In the genomic region with DNA sequence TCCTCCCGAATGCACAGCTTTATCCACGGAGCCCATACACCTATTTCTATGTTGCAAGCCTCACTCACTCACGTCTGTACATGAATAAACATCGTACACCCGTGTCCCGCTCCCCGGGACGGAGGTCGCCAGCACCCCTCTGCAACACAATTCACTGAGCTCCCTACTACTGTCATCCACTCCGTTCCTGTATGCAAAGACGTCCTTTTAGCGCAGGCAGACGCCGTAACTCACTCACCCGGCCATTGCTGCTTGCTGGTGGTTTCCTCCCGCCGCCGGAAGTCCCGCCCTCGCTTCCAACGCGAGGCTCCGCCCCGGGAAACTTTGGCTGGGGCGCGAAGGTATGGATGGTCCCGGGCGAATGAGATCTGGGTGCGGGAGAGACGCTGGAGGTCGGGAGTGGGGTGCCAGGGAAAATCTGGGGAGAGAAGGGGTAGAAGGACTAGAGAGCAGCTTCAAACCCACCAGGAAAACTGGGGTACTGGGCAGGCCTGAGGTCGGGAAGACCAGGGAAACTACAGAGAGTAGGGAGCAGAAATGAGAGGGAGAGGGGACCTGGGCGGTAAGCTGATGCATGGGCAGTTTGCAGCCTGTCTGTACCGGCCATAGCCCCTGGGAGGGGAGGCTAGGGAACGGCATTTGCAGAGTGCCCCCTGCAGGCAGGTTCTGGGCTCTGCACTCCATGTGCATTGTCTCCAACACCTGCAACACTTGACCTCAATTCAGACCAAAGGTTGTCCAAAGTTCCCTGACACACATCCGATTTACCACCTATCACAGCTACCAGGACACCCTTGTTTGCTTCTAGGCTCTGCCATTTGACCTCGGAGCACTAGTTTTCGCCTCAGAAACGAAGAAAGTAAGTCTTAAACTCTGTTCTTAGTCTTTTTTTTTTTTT, we compare ENCODE assay signal across 8 mouse cellular contexts. TPM values are rescaled to one million over a fixed set of nuclear protein-coding genes. Genes with fewer than 3 reads are reported as not detected.
DNase-seq lines count a peak whose midpoint lies in the region; ATAC-seq and TF ChIP-seq lines count a peak whose summit lies in the region.

A gene (minus strand): TSS at position 284 of the 898 bp plus-strand sequence.

- dilution Hi-C loops in CH12.LX (cut with MboI; ENCODE audit: extremely low pct_ligation_motif_present, extremely low pct_unique_long_range_greater_than_20kb, low sequenced_read_pairs), result no loop called here

- H3K9ac ChIP-seq in CH12.LX (ENCODE audit: insufficient read depth, low read depth), result peak within 1 kb of the TSS; percentile 96
- peak within 1 kb of the TSS; percentile 87 for H3K9ac ChIP-seq in forebrain, embryonic 11.5 days (ENCODE audit: low read length)
- H3K9ac ChIP-seq in heart, embryonic 16.5 days (ENCODE audit: low read length), result peak within 1 kb of the TSS; percentile 92
- H3K9ac ChIP-seq in liver, embryonic 14.5 days (replicated peaks), result peak within 1 kb of the TSS; percentile 88
- H3K9ac ChIP-seq in stomach, embryonic 15.5 days, result peak within 1 kb of the TSS; percentile 77

- TF ChIP-seq POLR2A in CH12.LX (IDR thresholded peaks at IDR 0.05; ENCODE audit: low read depth, low read length), result peak; percentile 94

- H3K4me1 ChIP-seq in CH12.LX (ENCODE audit: control insufficient read depth in 1 of 2, insufficient read depth in 2 of 2), result peaks cover 8 to 23% of the 10 kb centered on the region in 2 experiments
- peaks cover 9% of the 10 kb centered on the region; the same call in 1 of the 2 replicates for H3K4me1 ChIP-seq in forebrain, embryonic 11.5 days (replicated peaks; ENCODE audit: control insufficient read depth, insufficient read depth, low read length)
- H3K4me1 ChIP-seq in heart, embryonic 16.5 days (ENCODE audit: control insufficient read depth, insufficient read depth, low read length), result peaks cover 8% of the 10 kb centered on the region
- H3K4me1 ChIP-seq in liver, embryonic 14.5 days (replicated peaks; ENCODE audit: control insufficient read depth in 2 of 2, insufficient read depth in 2 of 2, low read length in 1 of 2), result peaks cover 13 to 16% of the 10 kb centered on the region in 2 experiments
- peaks cover 6% of the 10 kb centered on the region for H3K4me1 ChIP-seq in stomach, embryonic 15.5 days

- TF ChIP-seq EP300 in CH12.LX (IDR thresholded peaks at IDR 0.05; ENCODE audit: low read length), result no peak
- TF ChIP-seq EP300 in liver, embryonic 14.5 days (IDR thresholded peaks at IDR 0.05; ENCODE audit: low read depth), result no peak

- TF ChIP-seq CTCF in CH12.LX (conservative IDR thresholded peaks at IDR 0.05 in 1 of 2, IDR thresholded peaks at IDR 0.05 in 1 of 2; ENCODE audit: low read depth in 2 of 2, low read length in 2 of 2), result peak; percentile 85 to 94
- TF ChIP-seq CTCF in liver, embryonic 14.5 days (IDR thresholded peaks at IDR 0.05; ENCODE audit: low read depth), result peak; percentile 97

- H3K79me2 ChIP-seq in CH12.LX (replicated peaks; ENCODE audit: control insufficient read depth, extremely low read depth, insufficient read depth, poor library complexity, severe bottlenecking), result no peaks in the 10 kb centered on the region

- H3K36me3 ChIP-seq in CH12.LX (replicated peaks in 1 of 2; ENCODE audit: control insufficient read depth in 1 of 2, insufficient read depth in 1 of 2, low read length in 1 of 2), result peaks cover 26 to 65% of the 10 kb centered on the region in 2 experiments
- no peaks in the 10 kb centered on the region; the same call in 1 of the 2 replicates for H3K36me3 ChIP-seq in forebrain, embryonic 11.5 days (ENCODE audit: control insufficient read depth, insufficient read depth, low read length)
- peaks cover 12% of the 10 kb centered on the region for H3K36me3 ChIP-seq in heart, embryonic 16.5 days (ENCODE audit: control insufficient read depth, insufficient read depth)
- H3K36me3 ChIP-seq in liver, embryonic 14.5 days (replicated peaks; ENCODE audit: control insufficient read depth, insufficient read depth, low read depth), result no peaks in the 10 kb centered on the region; the same call in 1 of the 2 replicates
- peaks cover 6% of the 10 kb centered on the region; the same call in 1 of the 2 replicates for H3K36me3 ChIP-seq in stomach, embryonic 15.5 days

- H3K4me3 ChIP-seq in CH12.LX (replicated peaks in 1 of 3; ENCODE audit: low read depth in 2 of 3, low read length in 2 of 3, poor library complexity in 1 of 3), result peak within 1 kb of the TSS; percentile 78 to 97 (median 93)
- peak within 1 kb of the TSS; percentile 75 for H3K4me3 ChIP-seq in forebrain, embryonic 11.5 days (ENCODE audit: low read depth, low read length)
- H3K4me3 ChIP-seq in heart, embryonic 16.5 days (ENCODE audit: low read length), result peak within 1 kb of the TSS; percentile 85
- H3K4me3 ChIP-seq in liver, embryonic 14.5 days (ENCODE audit: insufficient read depth in 1 of 2, low read depth in 2 of 2, low read length in 2 of 2), result peak within 1 kb of the TSS; percentile 69 to 93
- peak within 1 kb of the TSS; percentile 75 for H3K4me3 ChIP-seq in stomach, embryonic 15.5 days (replicated peaks)

- peak within 1 kb of the TSS; percentile 73 for H3K4me2 ChIP-seq in CH12.LX (ENCODE audit: insufficient read depth, low read depth, poor library complexity, severe bottlenecking)
- peak within 1 kb of the TSS; percentile 78 for H3K4me2 ChIP-seq in forebrain, embryonic 11.5 days (ENCODE audit: low read depth, low read length, severe bottlenecking)
- peak within 1 kb of the TSS; percentile 95 for H3K4me2 ChIP-seq in heart, embryonic 16.5 days (ENCODE audit: low read depth, low read length)
- peak within 1 kb of the TSS; percentile 98 for H3K4me2 ChIP-seq in liver, embryonic 14.5 days (ENCODE audit: low read depth)
- peak within 1 kb of the TSS; percentile 87 for H3K4me2 ChIP-seq in stomach, embryonic 15.5 days

- no peaks in the 10 kb centered on the region for H3K9me3 ChIP-seq in CH12.LX (replicated peaks; ENCODE audit: low read length)
- no peaks in the 10 kb centered on the region for H3K9me3 ChIP-seq in forebrain, embryonic 11.5 days (ENCODE audit: control insufficient read depth, low read length)
- no peaks in the 10 kb centered on the region for H3K9me3 ChIP-seq in heart, embryonic 16.5 days (replicated peaks; ENCODE audit: control insufficient read depth, low read length)
- no peaks in the 10 kb centered on the region for H3K9me3 ChIP-seq in liver, embryonic 14.5 days (ENCODE audit: control insufficient read depth, low read length)
- H3K9me3 ChIP-seq in stomach, embryonic 15.5 days, result no peaks in the 10 kb centered on the region

- DNase-seq in CH12.LX (ENCODE audit: extremely low read depth), result peak; percentile 89
- peak; percentile 78 for DNase-seq in c-Kit-positive CD71-positive TER-119-negative erythroid progenitor cells, embryonic 14.5 days (ENCODE audit: low read depth)
- peak; percentile 92 for DNase-seq in forebrain, embryonic 11.5 days (ENCODE audit: low spot score)
- DNase-seq in kidney, postnatal 25 days, result peak; percentile 87 to 88
- DNase-seq in liver, embryonic 14.5 days (ENCODE audit: low read depth in 3 of 3, low spot score in 3 of 3), result peak; percentile 63 to 77 (median 66)
- peak; percentile 87 for DNase-seq in neural tube, embryonic 10.5 days (ENCODE audit: extremely low spot score, low spot score)

- WGBS in forebrain, embryonic 11.5 days, result 1% methylated on average over 39 of the region's 39 CpGs
- WGBS in heart, embryonic 16.5 days, result under 1% methylated on average over 39 of the region's 39 CpGs
- WGBS in liver, embryonic 14.5 days (ENCODE audit: insufficient replicate concordance), result under 1% methylated on average over 39 of the region's 39 CpGs
- WGBS in stomach, embryonic 15.5 days, result 2% methylated on average over 39 of the region's 39 CpGs

- H3K27me3 ChIP-seq in CH12.LX (replicated peaks), result no peaks in the 10 kb centered on the region
- no peaks in the 10 kb centered on the region for H3K27me3 ChIP-seq in forebrain, embryonic 11.5 days (ENCODE audit: control insufficient read depth, insufficient read depth, low read length)
- no peaks in the 10 kb centered on the region for H3K27me3 ChIP-seq in heart, embryonic 16.5 days (ENCODE audit: control insufficient read depth, insufficient read depth, low read length)
- H3K27me3 ChIP-seq in liver, embryonic 14.5 days (ENCODE audit: control insufficient read depth, insufficient read depth, low read length), result no peaks in the 10 kb centered on the region
- H3K27me3 ChIP-seq in stomach, embryonic 15.5 days (replicated peaks), result no peaks in the 10 kb centered on the region

- TF ChIP-seq RAD21 in CH12.LX (IDR thresholded peaks at IDR 0.05; ENCODE audit: low read depth, low read length), result peak; percentile 47

- peak within 1 kb of the TSS; percentile 77 for H3K27ac ChIP-seq in CH12.LX (ENCODE audit: insufficient read depth, low read depth)
- H3K27ac ChIP-seq in forebrain, embryonic 11.5 days (ENCODE audit: low read depth, low read length), result peak within 1 kb of the TSS; percentile 85
- peak within 1 kb of the TSS; percentile 87 for H3K27ac ChIP-seq in heart, embryonic 16.5 days (ENCODE audit: low read length)
- peak within 1 kb of the TSS; percentile 84 for H3K27ac ChIP-seq in liver, embryonic 14.5 days
- peak within 1 kb of the TSS; percentile 88 for H3K27ac ChIP-seq in stomach, embryonic 15.5 days

- in situ Hi-C loops in CH12.LX (cut with MboI; ENCODE audit: low pct_ligation_motif_present, low pct_unique_long_range_greater_than_20kb, low sequenced_read_pairs), result no loop called here

- peak; percentile 85 for ATAC-seq in forebrain, embryonic 11.5 days (replicated peaks; ENCODE audit: low FRiP score)
- ATAC-seq in heart, embryonic 16.5 days (replicated peaks; ENCODE audit: extremely low read depth, insufficient read depth, low FRiP score), result peak; percentile 78
- peak; percentile 87 for ATAC-seq in liver, embryonic 14.5 days (ENCODE audit: insufficient read depth)
- ATAC-seq in stomach, embryonic 15.5 days (ENCODE audit: insufficient read depth, low FRiP score, low read depth), result peak; percentile 78

TF ChIP-seq in CH12.LX, 34 proteins besides CTCF, POLR2A, EP300 and RAD21 (continues in another document):
- TF ChIP-seq USF2 (conservative IDR thresholded peaks at IDR 0.05; ENCODE audit: low read depth, low read length) (no peak), JUN (IDR thresholded peaks at IDR 0.05; ENCODE audit: insufficient read depth, low read depth, low read length) (no peak), TBP (conservative IDR thresholded peaks at IDR 0.05; ENCODE audit: low read depth, low read length) (0 out of 2 replicates have a peak, but pooled peaks have one; percentile 13), ZC3H11A (IDR thresholded peaks at IDR 0.05; ENCODE audit: low read depth, low read length) (no peak), MAX (IDR thresholded peaks at IDR 0.05; ENCODE audit: low read length) (peak; percentile 76)

RNA-seq across cellular contexts. Expression of the gene that starts here (rescaled TPM):
- 11.2 and 12.8 TPM in 2 replicates for total RNA-seq in CH12.LX (2012; rRNA removed)
- total RNA-seq in CH12.LX (2014; rRNA removed), result 14.6 and 17.3 TPM in 2 replicates
- 13.6 and 16.3 TPM in 2 replicates for polyA plus RNA-seq in CH12.LX (2012; ENCODE audit: insufficient read length, low read depth)
- polyA plus RNA-seq in forebrain, embryonic 11.5 days (2014; fragmentation: Nextera tagmentation; extraction: Ambion mirVana), result 21.0 and 22.3 TPM in 2 replicates
- 16.7 and 16.9 TPM in 2 replicates for polyA plus RNA-seq in heart, embryonic 16.5 days (2015; fragmentation: Nextera tagmentation; extraction: Ambion mirVana)
- polyA plus RNA-seq in liver, embryonic 14.5 days (2012; rRNA removed), result 5.0 and 6.6 TPM in 2 replicates
- polyA plus RNA-seq in liver, embryonic 14.5 days (2014; fragmentation: Nextera tagmentation; extraction: Ambion mirVana), result 9.5 and 10.7 TPM in 2 replicates
- polyA plus RNA-seq in stomach, embryonic 15.5 days (2015; fragmentation: Nextera tagmentation; extraction: Ambion mirVana), result 17.1 and 19.3 TPM in 2 replicates

Comparison
In these comparisons a context has a peak if more than half of its experiments do, and no peak if none do; other contexts are left out.
1. Peak in every context shown above with its lines: DNase-seq, ATAC-seq, H3K4me3 ChIP-seq and H3K27ac ChIP-seq.